Mouse (Mus musculus): ENCODE data around the gene Zc2hc1c. TPM values are rescaled to one million over a fixed set of nuclear protein-coding genes. Genes with fewer than 3 reads are reported as not detected.

The Zc2hc1c gene
- polyA plus RNA-seq, 2 experiments: 0.02 to 0.03 TPM

DNA sequence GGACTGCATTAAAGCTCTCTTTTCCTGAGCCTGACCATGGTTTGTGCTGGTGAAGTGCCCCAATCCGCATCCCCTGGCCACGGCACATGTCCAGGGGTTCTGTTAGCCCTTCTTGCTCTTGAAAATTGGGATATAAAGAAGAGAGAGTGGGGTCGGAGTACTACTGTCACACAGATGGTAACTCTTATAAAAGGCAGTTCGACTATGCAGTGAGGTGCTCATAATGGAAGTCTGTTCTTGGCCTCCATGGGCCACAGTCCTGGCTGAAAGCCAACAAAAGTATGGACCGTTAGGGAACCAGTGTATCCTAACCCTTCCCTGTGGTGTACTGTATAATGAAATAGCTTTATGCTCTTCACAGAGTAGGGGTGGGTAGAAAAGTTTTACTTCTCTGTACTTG, 8.5 kb downstream of the Zc2hc1c start:
- no peaks in the 10 kb centered on the region for H3K27me3 ChIP-seq (ENCODE audit: control insufficient read depth, insufficient read depth, low read length)
- no peak overlapping the region for H3K9ac ChIP-seq (replicated peaks)
- H3K9me3 ChIP-seq (ENCODE audit: control insufficient read depth, low read length): no peaks in the 10 kb centered on the region; the same call in 1 of the 2 replicates
- H3K27ac ChIP-seq: no peak overlapping the region
- WGBS (ENCODE audit: insufficient replicate concordance): 72% methylated on average over 5 of the region's 5 CpGs
- H3K4me2 ChIP-seq (ENCODE audit: low read depth): no peak overlapping the region
- H3K36me3 ChIP-seq (replicated peaks; ENCODE audit: control insufficient read depth, insufficient read depth, low read depth): peaks cover 16% of the 10 kb centered on the region
- no peak for ATAC-seq (ENCODE audit: insufficient read depth)
- TF ChIP-seq EP300 (IDR thresholded peaks at IDR 0.05; ENCODE audit: low read depth) (no peak), CTCF (IDR thresholded peaks at IDR 0.05; ENCODE audit: low read depth) (no peak)
- H3K4me1 ChIP-seq (replicated peaks; ENCODE audit: control insufficient read depth in 2 of 2, insufficient read depth in 2 of 2, low read length in 1 of 2): no peaks in the 10 kb centered on the region
- DNase-seq (ENCODE audit: low read depth in 3 of 3, low spot score in 3 of 3): no peak
- H3K4me3 ChIP-seq (ENCODE audit: insufficient read depth in 1 of 2, low read depth in 2 of 2, low read length in 2 of 2): no peak overlapping the region

DNA sequence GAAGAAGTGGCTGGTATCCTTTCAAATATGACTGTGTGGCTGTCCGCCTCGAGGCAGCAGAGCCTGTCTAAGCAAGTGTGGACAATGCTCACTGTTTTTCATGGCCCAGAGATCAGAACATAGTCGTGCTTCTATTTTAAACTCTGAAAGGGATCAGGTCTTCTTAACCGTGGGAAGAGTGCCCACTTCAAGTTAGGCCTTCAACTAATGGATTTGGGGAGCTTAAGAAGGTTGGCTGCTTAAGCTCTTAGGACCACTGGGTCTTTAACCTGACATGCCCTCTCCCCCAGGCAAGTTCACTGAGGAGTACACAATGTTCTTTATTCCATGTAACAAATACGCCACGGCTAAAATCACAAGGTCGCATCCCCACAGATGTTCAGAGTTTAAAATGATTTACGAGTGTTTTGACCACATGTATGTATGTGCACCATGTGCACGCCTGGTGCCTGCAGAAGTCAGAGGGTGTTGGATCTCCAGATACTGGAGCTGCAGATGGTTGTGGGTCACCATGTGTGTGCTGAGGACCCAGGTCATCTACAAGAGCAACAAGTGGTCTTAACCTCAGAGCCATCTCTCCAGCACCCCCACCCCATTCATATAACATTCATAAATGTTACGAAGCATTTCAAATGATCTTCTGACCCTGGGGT, 9.1 kb downstream of the Zc2hc1c start:
- no peaks in the 10 kb centered on the region for H3K4me1 ChIP-seq (replicated peaks; ENCODE audit: control insufficient read depth in 2 of 2, insufficient read depth in 2 of 2, low read length in 1 of 2)
- no peak overlapping the region for H3K27ac ChIP-seq
- no peak overlapping the region for H3K9ac ChIP-seq (replicated peaks)
- no peak for ATAC-seq (ENCODE audit: insufficient read depth)
- TF ChIP-seq CTCF (IDR thresholded peaks at IDR 0.05; ENCODE audit: low read depth) (no peak), EP300 (IDR thresholded peaks at IDR 0.05; ENCODE audit: low read depth) (no peak)
- no peak for DNase-seq (ENCODE audit: low read depth in 3 of 3, low spot score in 3 of 3)
- H3K36me3 ChIP-seq (replicated peaks; ENCODE audit: control insufficient read depth, insufficient read depth, low read depth): peaks cover 20% of the 10 kb centered on the region
- 66% methylated on average over 10 of the region's 10 CpGs for WGBS (ENCODE audit: insufficient replicate concordance)
- H3K4me2 ChIP-seq (ENCODE audit: low read depth): no peak overlapping the region
- H3K9me3 ChIP-seq (ENCODE audit: control insufficient read depth, low read length): no peaks in the 10 kb centered on the region; the same call in 1 of the 2 replicates
- H3K27me3 ChIP-seq (ENCODE audit: control insufficient read depth, insufficient read depth, low read length): no peaks in the 10 kb centered on the region
- H3K4me3 ChIP-seq (ENCODE audit: insufficient read depth in 1 of 2, low read depth in 2 of 2, low read length in 2 of 2): no peak overlapping the region

DNA sequence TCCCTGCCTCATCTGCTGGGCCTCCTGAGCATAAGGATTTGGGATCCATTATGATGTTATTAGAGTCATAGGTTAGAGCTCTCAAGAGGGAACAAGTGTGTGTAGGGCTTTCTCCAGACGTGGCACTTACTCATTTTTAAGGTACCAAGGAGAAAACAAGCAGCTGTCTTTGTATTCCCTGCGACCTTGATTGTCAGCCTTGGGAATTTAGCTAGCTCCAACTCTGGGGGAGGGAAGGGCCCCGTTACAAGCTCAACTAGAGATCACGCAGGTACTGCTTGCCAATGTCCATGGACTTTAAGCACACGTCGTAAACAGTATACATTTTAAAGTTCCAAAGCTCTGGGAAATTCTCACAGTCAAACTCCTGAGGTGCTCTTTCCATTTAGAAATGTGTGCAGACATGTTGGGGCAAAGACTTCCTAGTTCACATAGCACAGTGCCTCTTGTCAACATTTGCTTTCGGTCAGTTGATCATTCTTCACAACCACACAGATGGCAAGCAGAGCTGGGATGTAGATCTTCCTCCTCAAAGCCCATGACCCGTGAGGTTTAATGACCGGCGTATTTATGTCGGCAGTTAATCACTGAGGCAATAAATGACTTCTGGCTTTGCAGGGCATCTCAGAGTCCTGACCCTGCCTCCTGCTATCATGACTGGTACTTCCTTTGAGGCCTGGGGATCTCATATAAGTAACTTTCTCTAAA, 9.9 kb downstream of the Zc2hc1c start:
- TF ChIP-seq CTCF (IDR thresholded peaks at IDR 0.05; ENCODE audit: low read depth): no peak
- no peak for TF ChIP-seq EP300 (IDR thresholded peaks at IDR 0.05; ENCODE audit: low read depth)
- no peak for DNase-seq (ENCODE audit: low read depth in 3 of 3, low spot score in 3 of 3)
- no peak for ATAC-seq (ENCODE audit: insufficient read depth)
- Histone ChIP-seq H3K4me2 (ENCODE audit: low read depth) (no peak overlapping the region), H3K4me1 (replicated peaks; ENCODE audit: control insufficient read depth in 2 of 2, insufficient read depth in 2 of 2, low read length in 1 of 2) (no peaks in the 10 kb centered on the region), H3K4me3 (ENCODE audit: insufficient read depth in 1 of 2, low read depth in 2 of 2, low read length in 2 of 2) (no peak overlapping the region), H3K9me3 (ENCODE audit: control insufficient read depth, low read length) (no peaks in the 10 kb centered on the region; the same call in 1 of the 2 replicates), H3K27me3 (ENCODE audit: control insufficient read depth, insufficient read depth, low read length) (no peaks in the 10 kb centered on the region), H3K27ac (no peak overlapping the region), H3K9ac (replicated peaks) (no peak overlapping the region), H3K36me3 (replicated peaks; ENCODE audit: control insufficient read depth, insufficient read depth, low read depth) (peaks cover 25% of the 10 kb centered on the region)
- 64% methylated on average over 11 of the region's 11 CpGs for WGBS (ENCODE audit: insufficient replicate concordance)

DNA sequence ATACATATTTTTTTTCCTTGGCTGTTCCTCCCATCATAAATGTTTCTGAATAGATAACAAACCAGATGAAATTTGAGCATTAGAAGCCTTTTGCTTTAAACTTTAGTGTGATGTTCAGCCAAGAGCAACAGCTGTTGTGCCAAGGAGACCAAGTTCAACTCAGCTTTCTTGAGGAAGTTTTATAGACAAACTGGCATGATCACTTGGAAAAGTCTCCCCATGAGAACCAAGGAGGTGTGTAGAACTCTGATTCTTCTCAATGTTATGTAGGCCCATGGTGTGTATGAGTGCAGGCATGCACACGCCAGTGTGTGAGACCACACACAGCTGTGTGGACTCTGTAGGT, 10.4 kb downstream of the Zc2hc1c start:
- Histone ChIP-seq H3K27me3 (ENCODE audit: control insufficient read depth, insufficient read depth, low read length) (no peaks in the 10 kb centered on the region), H3K36me3 (replicated peaks; ENCODE audit: control insufficient read depth, insufficient read depth, low read depth) (peaks cover 30% of the 10 kb centered on the region), H3K4me2 (ENCODE audit: low read depth) (no peak overlapping the region), H3K4me1 (replicated peaks; ENCODE audit: control insufficient read depth in 2 of 2, insufficient read depth in 2 of 2, low read length in 1 of 2) (no peaks in the 10 kb centered on the region), H3K9me3 (ENCODE audit: control insufficient read depth, low read length) (no peaks in the 10 kb centered on the region; the same call in 1 of the 2 replicates), H3K4me3 (ENCODE audit: insufficient read depth in 1 of 2, low read depth in 2 of 2, low read length in 2 of 2) (no peak overlapping the region), H3K27ac (no peak overlapping the region), H3K9ac (replicated peaks) (no peak overlapping the region)
- TF ChIP-seq CTCF (IDR thresholded peaks at IDR 0.05; ENCODE audit: low read depth): no peak
- TF ChIP-seq EP300 (IDR thresholded peaks at IDR 0.05; ENCODE audit: low read depth): no peak
- no peak for ATAC-seq (ENCODE audit: insufficient read depth)
- no peak for DNase-seq (ENCODE audit: low read depth in 3 of 3, low spot score in 3 of 3)
- 81% methylated on average over 1 of the region's 1 CpGs for WGBS (ENCODE audit: insufficient replicate concordance)

DNA sequence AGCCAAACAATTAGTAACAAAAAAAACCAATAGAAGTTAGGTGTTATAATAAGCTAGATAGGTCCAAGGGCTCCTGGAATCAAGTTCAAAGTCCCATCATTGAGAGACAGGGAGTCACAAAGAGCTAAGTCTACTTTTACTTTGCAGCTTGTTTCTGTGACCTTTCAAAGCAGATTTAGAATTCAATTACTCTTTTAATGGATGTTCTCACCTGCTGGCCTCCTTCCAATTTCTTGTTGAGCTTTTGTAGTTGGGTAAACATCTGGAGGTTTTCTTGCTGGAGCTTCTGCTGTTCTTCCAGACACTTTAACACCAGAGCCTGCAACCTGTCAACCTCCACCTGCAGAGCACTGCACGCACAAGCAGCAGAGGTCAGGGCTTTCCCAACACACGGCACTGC, 14.9 kb downstream of the Zc2hc1c start:
- Histone ChIP-seq H3K9me3 (ENCODE audit: control insufficient read depth, low read length) (no peaks in the 10 kb centered on the region), H3K4me2 (ENCODE audit: low read depth) (no peak overlapping the region), H3K9ac (replicated peaks) (no peak overlapping the region), H3K27ac (no peak overlapping the region), H3K4me1 (replicated peaks; ENCODE audit: control insufficient read depth in 2 of 2, insufficient read depth in 2 of 2, low read length in 1 of 2) (no peaks in the 10 kb centered on the region), H3K36me3 (replicated peaks; ENCODE audit: control insufficient read depth, insufficient read depth, low read depth) (peaks cover 63% of the 10 kb centered on the region), H3K27me3 (ENCODE audit: control insufficient read depth, insufficient read depth, low read length) (no peaks in the 10 kb centered on the region), H3K4me3 (ENCODE audit: insufficient read depth in 1 of 2, low read depth in 2 of 2, low read length in 2 of 2) (no peak overlapping the region)
- TF ChIP-seq CTCF (IDR thresholded peaks at IDR 0.05; ENCODE audit: low read depth) (no peak), EP300 (IDR thresholded peaks at IDR 0.05; ENCODE audit: low read depth) (no peak)
- 89% methylated on average over 2 of the region's 2 CpGs for WGBS (ENCODE audit: insufficient replicate concordance)
- DNase-seq (ENCODE audit: low read depth in 3 of 3, low spot score in 3 of 3) (no peak), ATAC-seq (ENCODE audit: insufficient read depth) (no peak)
